Mouse (Mus musculus) ES-E14 (cell line): Measurements from ENCODE around the gene Adamts17. TPM values are rescaled to one million over a fixed set of nuclear protein-coding genes. Genes with fewer than 3 reads are reported as not detected.

ENCODE experiments used
- DNase-seq: peaks from one replicate; pipeline ENCODE4 v3.0.0-alpha.2; 2013; ENCODE audit warnings: low read depth, low spot score
- H3K27ac ChIP-seq: 2 replicates; pipeline ENCODE4 v1.5.1; 2012; ENCODE audit warnings: low read depth, mild to moderate bottlenecking, low read length, moderate library complexity, mixed read lengths; ENCODE audit not compliant: poor library complexity, insufficient read depth, severe bottlenecking
- H3K36me3 ChIP-seq: 2 replicates; pipeline ENCODE4 v1.6.1; 2012; ENCODE audit warnings: mild to moderate bottlenecking, low read length, moderate library complexity, mixed read lengths; ENCODE audit not compliant: control insufficient read depth, poor library complexity, insufficient read depth, severe bottlenecking
- H3K4me1 ChIP-seq, 2 experiments: fragments of 150-350 bp in 1 of 2; sonication (generic) in 1 of 2; 2 replicates each; pipeline ENCODE4 v1.6.1; 2012; ENCODE audit warnings: low read length in 2 of 2, mild to moderate bottlenecking in 1 of 2, mixed read lengths in 1 of 2; ENCODE audit not compliant: control insufficient read depth in 2 of 2, insufficient read depth in 2 of 2, poor library complexity in 1 of 2
- H3K4me3 ChIP-seq, 2 experiments: fragments of 150-350 bp in 1 of 2; sonication (generic) in 1 of 2; 2 replicates each; pipeline ENCODE4 v1.5.1; 2012; ENCODE audit warnings: low read length in 2 of 2, low read depth in 1 of 2, mild to moderate bottlenecking in 1 of 2, mixed read lengths in 1 of 2; ENCODE audit not compliant: insufficient read depth in 1 of 2, poor library complexity in 1 of 2, severe bottlenecking in 1 of 2
- H3K9ac ChIP-seq: 2 replicates; pipeline ENCODE4 v1.6.1; 2012; ENCODE audit warnings: low read depth, mild to moderate bottlenecking, low read length, mixed read lengths; ENCODE audit not compliant: poor library complexity, insufficient read depth, severe bottlenecking
- H3K9me3 ChIP-seq: fragments of 150-350 bp; sonication (generic); 2 replicates; pipeline ENCODE4 v1.6.1; 2012; ENCODE audit warnings: low read depth, mild to moderate bottlenecking, low read length; ENCODE audit not compliant: control insufficient read depth, insufficient read depth
- CHD2 ChIP-seq: IDR thresholded peaks from 2 replicates; pipeline ENCODE4 v1.6.1; 2014; ENCODE audit warnings: mild to moderate bottlenecking, low read depth, low read length, inconsistent platforms
- HCFC1 ChIP-seq: IDR thresholded peaks from 2 replicates; pipeline ENCODE4 v1.6.1; 2012; ENCODE audit warnings: low read length, inconsistent platforms, borderline replicate concordance; ENCODE audit not compliant: insufficient read depth
- MAFK ChIP-seq: IDR thresholded peaks from 2 replicates; pipeline ENCODE4 v1.6.1; 2014; ENCODE audit warnings: mild to moderate bottlenecking, low read depth, low read length, inconsistent platforms; ENCODE audit not compliant: insufficient read depth
- ZC3H11A ChIP-seq: IDR thresholded peaks from 2 replicates; pipeline ENCODE4 v1.6.1; 2012; ENCODE audit warnings: low read depth, mild to moderate bottlenecking, inconsistent platforms, low read length, borderline replicate concordance
- ZNF384 ChIP-seq: IDR thresholded peaks from 2 replicates; pipeline ENCODE4 v1.6.1; 2012; ENCODE audit warnings: low read depth, low read length, inconsistent platforms
- in situ Hi-C, 2 experiments: fragments of 600-800 bp; cut with MboI; formaldehyde crosslinking; loops; one replicate each; pipeline ENCODE4 v1.15.1; 2025; ENCODE audit warnings: low sequenced_read_pairs in 2 of 2, inconsistent platforms in 1 of 2; ENCODE audit not compliant: unreplicated experiment in 2 of 2
- total RNA-seq: library from RNA; depleted of rRNA; stranded (reverse); fragments of 300-350 nt; gene quantifications from 2 replicates; pipeline ENCODE4 v1.2.3, GENCODE M21; 2012

Gene Adamts17
- total RNA-seq, 1 experiment, result 2.0 TPM

DNA sequence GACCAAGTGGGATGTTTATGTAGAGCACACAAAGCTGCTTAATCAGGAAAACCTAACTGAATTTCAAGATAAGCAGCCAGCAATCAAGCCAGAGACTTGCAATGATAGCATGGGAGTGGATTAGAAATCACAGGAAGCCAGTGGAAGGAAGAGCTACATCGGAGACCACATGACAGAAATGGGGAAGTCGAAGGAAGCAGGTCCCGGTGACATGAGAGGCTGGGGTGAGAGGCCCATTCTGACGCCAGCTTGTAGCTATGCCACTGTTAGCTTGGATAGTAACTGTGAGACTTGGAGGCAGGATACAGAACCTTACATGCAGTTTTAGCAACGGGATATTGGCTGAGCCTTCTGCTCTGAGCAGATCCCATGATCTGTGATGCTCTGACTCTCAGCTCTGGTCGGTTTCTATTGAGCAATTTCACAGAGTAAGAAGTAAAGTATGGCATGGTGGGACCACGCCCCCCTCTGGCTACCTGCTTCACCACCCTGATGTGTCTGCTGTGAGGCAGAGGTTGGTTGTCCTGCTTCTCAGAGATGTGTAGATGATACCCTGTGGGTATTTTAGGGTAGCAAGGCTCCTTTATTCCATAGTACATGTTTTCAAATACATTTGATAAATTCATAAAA is 211.7 kb downstream of the Adamts17 start:
- in situ Hi-C loops, result no loop called here
- TF ChIP-seq MAFK (no peak), ZC3H11A (no peak), CHD2 (no peak), ZNF384 (no peak), HCFC1 (no peak)
- Histone ChIP-seq H3K36me3 (no peaks in the 10 kb centered on the region), H3K9me3 (no peaks in the 10 kb centered on the region), H3K4me3 (no peak overlapping the region), H3K27ac (no peak overlapping the region), H3K4me1 (no peaks in the 10 kb centered on the region), H3K9ac (no peak overlapping the region)
- no peak for DNase-seq

DNA sequence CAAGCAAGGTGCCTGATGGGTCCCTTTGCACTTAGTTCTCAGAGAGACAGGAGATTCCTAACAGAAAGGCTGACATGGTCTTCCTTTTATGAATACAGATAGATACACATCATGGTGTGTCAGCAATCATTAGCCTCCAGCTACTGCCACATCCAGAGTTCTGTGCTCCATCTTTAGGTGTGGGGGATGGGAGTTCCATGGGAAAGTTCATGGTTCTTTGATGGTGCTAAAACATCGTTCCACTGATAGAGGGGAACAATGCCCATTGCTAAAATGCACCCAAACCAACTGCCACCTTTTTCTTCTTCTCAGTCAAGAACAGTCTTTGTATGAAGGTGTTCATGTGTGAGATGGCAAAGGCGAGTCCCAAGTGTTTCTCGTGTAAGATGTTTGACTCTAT is 215.3 kb downstream of the Adamts17 start:
- Histone ChIP-seq H3K4me3 (no peak overlapping the region), H3K4me1 (no peaks in the 10 kb centered on the region), H3K27ac (no peak overlapping the region), H3K36me3 (no peaks in the 10 kb centered on the region), H3K9me3 (no peaks in the 10 kb centered on the region), H3K9ac (no peak overlapping the region)
- in situ Hi-C loops, result no loop called here
- TF ChIP-seq ZC3H11A, result no peak
- TF ChIP-seq CHD2, result no peak
- no peak for TF ChIP-seq MAFK
- no peak for TF ChIP-seq ZNF384
- TF ChIP-seq HCFC1, result no peak
- no peak for DNase-seq

DNA sequence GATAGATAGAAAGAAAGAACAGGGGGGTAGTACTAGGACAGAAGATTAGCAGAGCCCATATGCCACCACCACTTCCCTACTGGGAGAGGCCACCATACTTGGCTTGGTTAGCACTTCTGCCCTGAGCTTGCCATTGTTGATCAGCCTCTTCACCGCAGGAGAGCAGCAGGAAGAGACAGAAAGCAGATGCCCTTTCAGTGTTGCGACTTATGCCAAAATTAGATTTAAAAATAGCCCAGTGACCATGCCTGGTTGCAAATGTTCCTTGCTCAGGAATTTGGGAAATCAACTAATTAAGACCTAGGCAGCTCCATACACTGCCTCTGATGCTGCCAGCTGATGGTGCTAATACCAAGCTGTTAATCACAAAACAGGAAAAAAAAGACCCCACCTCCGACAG is 216.0 kb downstream of the Adamts17 start:
- Histone ChIP-seq H3K9ac (no peak overlapping the region), H3K27ac (no peak overlapping the region), H3K4me1 (no peaks in the 10 kb centered on the region), H3K9me3 (no peaks in the 10 kb centered on the region), H3K4me3 (no peak overlapping the region), H3K36me3 (no peaks in the 10 kb centered on the region)
- in situ Hi-C loops, result no loop called here
- TF ChIP-seq ZC3H11A, result no peak
- no peak for TF ChIP-seq HCFC1
- no peak for TF ChIP-seq MAFK
- no peak for TF ChIP-seq ZNF384
- no peak for TF ChIP-seq CHD2
- DNase-seq, result no peak

DNA sequence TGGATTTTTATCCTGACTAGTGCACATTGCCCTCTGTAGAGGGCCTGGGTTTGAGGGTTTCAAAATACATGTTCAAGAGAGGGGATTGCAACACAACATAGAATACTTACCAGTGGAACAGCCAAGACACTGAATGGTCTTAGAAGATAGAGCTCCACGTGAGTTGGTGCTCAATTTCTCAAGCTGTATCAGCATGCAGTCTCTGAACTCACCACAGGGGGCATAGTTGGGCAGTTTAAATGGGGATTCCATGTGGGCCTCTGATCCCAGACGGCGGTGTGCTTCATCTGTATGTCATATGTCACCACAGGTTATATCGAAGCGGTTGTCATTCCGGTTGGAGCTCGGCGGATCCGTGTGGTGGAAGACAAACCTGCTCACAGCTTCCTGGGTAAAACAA is 222.2 kb downstream of the Adamts17 start:
- no peaks in the 10 kb centered on the region for H3K36me3 ChIP-seq

DNA sequence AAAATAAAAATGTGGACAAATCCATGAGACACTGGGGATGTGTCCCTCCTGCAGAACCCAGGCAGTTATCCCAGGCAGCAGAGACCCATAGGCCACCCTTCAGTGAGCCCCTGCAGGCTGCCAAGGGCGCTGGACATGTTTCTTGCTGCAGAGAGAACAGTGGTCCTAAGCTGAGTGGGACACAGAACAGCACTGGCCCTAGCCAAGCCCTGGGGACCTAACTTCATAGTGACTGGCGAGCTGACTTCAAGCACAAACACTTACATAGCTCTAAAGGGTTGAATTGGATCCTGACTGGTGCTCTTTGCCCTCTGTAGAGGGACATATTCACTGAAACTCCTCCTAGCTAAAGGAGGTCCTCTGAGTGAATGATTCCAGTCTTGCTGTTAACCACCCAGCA is 223.0 kb downstream of the Adamts17 start:
- H3K36me3 ChIP-seq, result no peaks in the 10 kb centered on the region
- H3K9ac ChIP-seq, result no peak overlapping the region
- no peak for TF ChIP-seq ZC3H11A
- TF ChIP-seq ZNF384, result no peak
- no peak for TF ChIP-seq CHD2
- no peak for TF ChIP-seq HCFC1
- no peak for TF ChIP-seq MAFK
- H3K4me3 ChIP-seq, result no peak overlapping the region
- no peak for DNase-seq
- no peaks in the 10 kb centered on the region for H3K4me1 ChIP-seq
- H3K27ac ChIP-seq, result no peak overlapping the region
- in situ Hi-C loops, result no loop called here
- H3K9me3 ChIP-seq, result no peaks in the 10 kb centered on the region

More for the DNA sequence above, 222.2 kb downstream of the Adamts17 start:
- no peak for TF ChIP-seq ZC3H11A
- TF ChIP-seq MAFK, result no peak
- TF ChIP-seq HCFC1, result no peak
- Histone ChIP-seq H3K4me3 (no peak overlapping the region), H3K4me1 (no peaks in the 10 kb centered on the region), H3K9me3 (no peaks in the 10 kb centered on the region), H3K27ac (no peak overlapping the region), H3K9ac (no peak overlapping the region)
- DNase-seq, result peak; percentile 49
- in situ Hi-C loops, result no loop called here
